ENCODE assay signal across 12 mouse cellular contexts in genomic region chr16:20701316-20701715, GRCm38 (mm10). TPM values are rescaled to one million over a fixed set of nuclear protein-coding genes. Genes with fewer than 3 reads are reported as not detected.
DNase-seq lines count a peak whose midpoint lies in the region; ATAC-seq and TF ChIP-seq lines count a peak whose summit lies in the region.
"Had no signal": no experiment of that assay in that cellular context is flagged by ENCODE, and none has a peak within 500 bp of the region (broad histone marks: within the 10 kb centered on the region; RNA-seq: fewer than 3 reads in every experiment).

No protein-coding gene starts in this region.

- H3K9me3 ChIP-seq in intestine, embryonic 14.5 days (ENCODE audit: control insufficient read depth, low read length): no peaks in the 10 kb centered on the region
- no peaks in the 10 kb centered on the region for H3K9me3 ChIP-seq in intestine, postnatal 0 days (ENCODE audit: control insufficient read depth)
- no peaks in the 10 kb centered on the region for H3K9me3 ChIP-seq in G1E (replicated peaks)
- H3K9me3 ChIP-seq in hindbrain, embryonic 12.5 days (replicated peaks): no peaks in the 10 kb centered on the region
- no peaks in the 10 kb centered on the region for H3K9me3 ChIP-seq in midbrain, embryonic 14.5 days (ENCODE audit: control insufficient read depth, low read length)

- H3K27me3 ChIP-seq in intestine, embryonic 14.5 days (replicated peaks; ENCODE audit: control insufficient read depth, insufficient read depth, low read length): no peaks in the 10 kb centered on the region
- H3K27me3 ChIP-seq in intestine, postnatal 0 days (replicated peaks; ENCODE audit: control insufficient read depth, insufficient read depth, low read length): no peaks in the 10 kb centered on the region
- H3K27me3 ChIP-seq in G1E (ENCODE audit: insufficient read depth, low read length): no peaks in the 10 kb centered on the region
- no peaks in the 10 kb centered on the region for H3K27me3 ChIP-seq in hindbrain, embryonic 12.5 days
- no peaks in the 10 kb centered on the region for H3K27me3 ChIP-seq in midbrain, embryonic 14.5 days (ENCODE audit: control insufficient read depth, insufficient read depth, low read length)

- no peak for TF ChIP-seq CTCF in intestine, postnatal 0 days (IDR thresholded peaks at IDR 0.05; ENCODE audit: low read depth)
- no peak for TF ChIP-seq CTCF in G1E (IDR thresholded peaks at IDR 0.05; ENCODE audit: low read depth, low read length)

- no peak overlapping the region for H3K4me3 ChIP-seq in intestine, embryonic 14.5 days (ENCODE audit: low read depth, low read length)
- H3K4me3 ChIP-seq in intestine, postnatal 0 days (ENCODE audit: low read depth, low read length): no peak overlapping the region
- peak overlapping the region; percentile 42; the same call in 1 of the 2 replicates for H3K4me3 ChIP-seq in G1E (ENCODE audit: low read depth, low read length)
- H3K4me3 ChIP-seq in hindbrain, embryonic 12.5 days: no peak overlapping the region
- no peak overlapping the region for H3K4me3 ChIP-seq in midbrain, embryonic 14.5 days (replicated peaks; ENCODE audit: low read depth, low read length)
- H3K4me3 ChIP-seq: gastrocnemius, adult 2 months had no signal

- H3K4me2 ChIP-seq in intestine, embryonic 14.5 days (ENCODE audit: low read length): no peak overlapping the region
- no peak overlapping the region for H3K4me2 ChIP-seq in intestine, postnatal 0 days (replicated peaks; ENCODE audit: low read depth)
- H3K4me2 ChIP-seq in hindbrain, embryonic 12.5 days (replicated peaks): peak overlapping the region; percentile 16; the same call in 1 of the 2 replicates
- no peak overlapping the region for H3K4me2 ChIP-seq in midbrain, embryonic 14.5 days (ENCODE audit: low read length)

- 55% methylated on average over 7 of the region's 7 CpGs for WGBS in intestine, embryonic 14.5 days
- 65% methylated on average over 7 of the region's 7 CpGs for whole genome bisulfite sequencing in intestine, postnatal 0 days
- WGBS in hindbrain, embryonic 12.5 days: 42% methylated on average over 7 of the region's 7 CpGs
- WGBS in midbrain, embryonic 14.5 days: 29% methylated on average over 7 of the region's 7 CpGs

- no peak overlapping the region; the same call in 1 of the 2 replicates for H3K9ac ChIP-seq in intestine, embryonic 14.5 days (ENCODE audit: low read length)
- no peak overlapping the region for H3K9ac ChIP-seq in intestine, postnatal 0 days (ENCODE audit: low read depth, low read length)
- H3K9ac ChIP-seq in hindbrain, embryonic 12.5 days: peak overlapping the region; percentile 27; the same call in 1 of the 2 replicates
- H3K9ac ChIP-seq in midbrain, embryonic 14.5 days (replicated peaks; ENCODE audit: low read length): no peak overlapping the region

- ATAC-seq in intestine, embryonic 14.5 days (replicated peaks; ENCODE audit: low FRiP score, low TSS enrichment, low read depth): no peak
- no peak for ATAC-seq in intestine, postnatal 0 days
- no peak for ATAC-seq in G1E (ENCODE audit: extremely low read depth, insufficient number of reproducible peaks, low FRiP score, poor library complexity, severe bottlenecking)
- 0 out of 2 replicates have a peak, but pooled peaks have one; percentile 18 for ATAC-seq in hindbrain, embryonic 12.5 days (ENCODE audit: low FRiP score)
- no peak for ATAC-seq in midbrain, embryonic 14.5 days (ENCODE audit: low FRiP score, low TSS enrichment)

- 0 out of 2 replicates have a peak overlapping the region, but pooled peaks have one; percentile 33 for H3K27ac ChIP-seq in intestine, embryonic 14.5 days (ENCODE audit: low read depth)
- no peak overlapping the region for H3K27ac ChIP-seq in intestine, postnatal 0 days (ENCODE audit: low read depth, low read length)
- peak overlapping the region; percentile 84 for H3K27ac ChIP-seq in hindbrain, embryonic 12.5 days
- H3K27ac ChIP-seq in midbrain, embryonic 14.5 days (replicated peaks; ENCODE audit: low read depth, low read length): peak overlapping the region; percentile 62
- H3K27ac ChIP-seq: gastrocnemius, adult 2 months had no signal

- DNase-seq in intestine, embryonic 14.5 days (ENCODE audit: low spot score): no peak
- no peak for DNase-seq in G1E (ENCODE audit: low spot score)
- DNase-seq in midbrain, embryonic 14.5 days: no peak
- DNase-seq in thymus, postnatal 0 days (ENCODE audit: low spot score): no peak
- DNase-seq in lung, postnatal 14 days: no peak
- no peak for DNase-seq in cerebellum, adult 11-12 months
- DNase-seq: adrenal gland, postnatal 25 days; gastrocnemius, adult 2 months; thymus, adult 18-20 months had no signal

- H3K36me3 ChIP-seq in intestine, embryonic 14.5 days (ENCODE audit: control insufficient read depth, insufficient read depth, low read length): peaks cover 23% of the 10 kb centered on the region
- H3K36me3 ChIP-seq in intestine, postnatal 0 days (ENCODE audit: control insufficient read depth, insufficient read depth): peaks cover 24% of the 10 kb centered on the region
- H3K36me3 ChIP-seq in G1E (replicated peaks): peaks cover 68% of the 10 kb centered on the region
- peaks cover 35% of the 10 kb centered on the region for H3K36me3 ChIP-seq in hindbrain, embryonic 12.5 days
- peaks cover 53% of the 10 kb centered on the region for H3K36me3 ChIP-seq in midbrain, embryonic 14.5 days (ENCODE audit: control insufficient read depth, insufficient read depth, low read length)

- peaks cover 15% of the 10 kb centered on the region for H3K4me1 ChIP-seq in intestine, embryonic 14.5 days (replicated peaks; ENCODE audit: control insufficient read depth, insufficient read depth, low read length)
- H3K4me1 ChIP-seq in intestine, postnatal 0 days (replicated peaks; ENCODE audit: control insufficient read depth, insufficient read depth, low read length): no peaks in the 10 kb centered on the region
- H3K4me1 ChIP-seq in G1E (ENCODE audit: insufficient read depth, low read depth, low read length): peaks cover 58% of the 10 kb centered on the region
- H3K4me1 ChIP-seq in hindbrain, embryonic 12.5 days: peaks cover 32% of the 10 kb centered on the region
- peaks cover 20% of the 10 kb centered on the region for H3K4me1 ChIP-seq in midbrain, embryonic 14.5 days (ENCODE audit: control insufficient read depth, insufficient read depth, low read length)

RNA-seq across cellular contexts. Expression of gene Fam131a, which starts 8.3 kb away (rescaled TPM):
- polyA plus RNA-seq in intestine, embryonic 14.5 days (2014; fragmentation: Nextera tagmentation; extraction: Ambion mirVana): 8.7 and 9.1 TPM in 2 replicates
- 4.7 and 5.0 TPM in 2 replicates for polyA plus RNA-seq in intestine, postnatal 0 days (2015; fragmentation: Nextera tagmentation; extraction: Ambion mirVana)
- total RNA-seq in G1E (2014; fragmentation: Nextera tagmentation): 3.1 and 3.9 TPM in 2 replicates
- 1.2 and 2.6 TPM in 2 replicates for total RNA-seq in G1E (2017)
- polyA plus RNA-seq in G1E (2012): 9.5 and 10.1 TPM in 2 replicates
- polyA plus RNA-seq in hindbrain, embryonic 12.5 days (2016; fragmentation: Nextera tagmentation; extraction: Ambion mirVana): 19.4 and 19.8 TPM in 2 replicates
- polyA plus RNA-seq in midbrain, embryonic 14.5 days (2014; fragmentation: Nextera tagmentation; extraction: Ambion mirVana): 45.3 and 50.1 TPM in 2 replicates
- polyA plus RNA-seq in thymus, postnatal 0 days (2015; fragmentation: Nextera tagmentation; extraction: Ambion mirVana): 2.1 and 2.3 TPM in 2 replicates

RNA-seq across cellular contexts. Expression of gene Polr2h, which starts 16.1 kb away (rescaled TPM):
- polyA plus RNA-seq in intestine, embryonic 14.5 days (2014; fragmentation: Nextera tagmentation; extraction: Ambion mirVana): 125 and 133 TPM in 2 replicates
- 52.9 and 54.2 TPM in 2 replicates for polyA plus RNA-seq in intestine, postnatal 0 days (2015; fragmentation: Nextera tagmentation; extraction: Ambion mirVana)
- total RNA-seq in G1E (2014; fragmentation: Nextera tagmentation) (17.5 and 22.7 TPM in 2 replicates), G1E (2017) (95.7 and 97.6 TPM in 2 replicates)
- polyA plus RNA-seq in G1E (2012): 3.3 and 6.1 TPM in 2 replicates
- 68.6 and 80.7 TPM in 2 replicates for polyA plus RNA-seq in hindbrain, embryonic 12.5 days (2016; fragmentation: Nextera tagmentation; extraction: Ambion mirVana)
- polyA plus RNA-seq in midbrain, embryonic 14.5 days (2014; fragmentation: Nextera tagmentation; extraction: Ambion mirVana): 89.6 and 95.7 TPM in 2 replicates
- 116 and 117 TPM in 2 replicates for polyA plus RNA-seq in thymus, postnatal 0 days (2015; fragmentation: Nextera tagmentation; extraction: Ambion mirVana)

RNA-seq across cellular contexts. Expression of gene Clcn2, which starts 16.2 kb away (rescaled TPM):
- 15.1 and 15.9 TPM in 2 replicates for polyA plus RNA-seq in intestine, embryonic 14.5 days (2014; fragmentation: Nextera tagmentation; extraction: Ambion mirVana)
- polyA plus RNA-seq in intestine, postnatal 0 days (2015; fragmentation: Nextera tagmentation; extraction: Ambion mirVana): 5.4 and 6.1 TPM in 2 replicates
- total RNA-seq in G1E (2014; fragmentation: Nextera tagmentation) (25.8 and 26.7 TPM in 2 replicates), G1E (2017) (16.4 and 23.3 TPM in 2 replicates)
- 32.6 and 55.5 TPM in 2 replicates for polyA plus RNA-seq in G1E (2012)
- 40.0 and 40.5 TPM in 2 replicates for polyA plus RNA-seq in hindbrain, embryonic 12.5 days (2016; fragmentation: Nextera tagmentation; extraction: Ambion mirVana)
- polyA plus RNA-seq in midbrain, embryonic 14.5 days (2014; fragmentation: Nextera tagmentation; extraction: Ambion mirVana): 27.2 and 30.9 TPM in 2 replicates
- polyA plus RNA-seq in thymus, postnatal 0 days (2015; fragmentation: Nextera tagmentation; extraction: Ambion mirVana): 5.3 and 7.1 TPM in 2 replicates

RNA-seq across cellular contexts. Expression of gene Chrd, which starts 31.6 kb away (rescaled TPM):
- 3.7 and 4.2 TPM in 2 replicates for polyA plus RNA-seq in intestine, embryonic 14.5 days (2014; fragmentation: Nextera tagmentation; extraction: Ambion mirVana)
- polyA plus RNA-seq in intestine, postnatal 0 days (2015; fragmentation: Nextera tagmentation; extraction: Ambion mirVana): 2.3 TPM in 2 replicates
- total RNA-seq in G1E (2014; fragmentation: Nextera tagmentation) (not detected in 2 replicates), G1E (2017) (0.05 and 0.06 TPM in 2 replicates)
- not detected in 2 replicates for polyA plus RNA-seq in G1E (2012)
- 6.0 and 6.4 TPM in 2 replicates for polyA plus RNA-seq in hindbrain, embryonic 12.5 days (2016; fragmentation: Nextera tagmentation; extraction: Ambion mirVana)
- 6.3 and 8.2 TPM in 2 replicates for polyA plus RNA-seq in midbrain, embryonic 14.5 days (2014; fragmentation: Nextera tagmentation; extraction: Ambion mirVana)
- polyA plus RNA-seq in thymus, postnatal 0 days (2015; fragmentation: Nextera tagmentation; extraction: Ambion mirVana): 0.91 and 1.3 TPM in 2 replicates
- total RNA-seq: megakaryocyte-erythroid progenitor cell, adult 5-6 weeks had no signal

RNA-seq across cellular contexts. Expression of gene Thpo, which starts 33.0 kb away (rescaled TPM):
- 1.2 and 1.6 TPM in 2 replicates for polyA plus RNA-seq in intestine, embryonic 14.5 days (2014; fragmentation: Nextera tagmentation; extraction: Ambion mirVana)
- 2.4 and 2.7 TPM in 2 replicates for polyA plus RNA-seq in intestine, postnatal 0 days (2015; fragmentation: Nextera tagmentation; extraction: Ambion mirVana)
- total RNA-seq in G1E (2014; fragmentation: Nextera tagmentation): not detected in 2 replicates
- not detected in 2 replicates for total RNA-seq in G1E (2017)
- not detected in 2 replicates for polyA plus RNA-seq in G1E (2012)
- polyA plus RNA-seq in hindbrain, embryonic 12.5 days (2016; fragmentation: Nextera tagmentation; extraction: Ambion mirVana): 0.96 and 0.98 TPM in 2 replicates
- polyA plus RNA-seq in midbrain, embryonic 14.5 days (2014; fragmentation: Nextera tagmentation; extraction: Ambion mirVana): 0.99 and 1.4 TPM in 2 replicates
- polyA plus RNA-seq in thymus, postnatal 0 days (2015; fragmentation: Nextera tagmentation; extraction: Ambion mirVana): 0.12 and 0.26 TPM in 2 replicates
- total RNA-seq: megakaryocyte-erythroid progenitor cell, adult 5-6 weeks had no signal
